Mouse (Mus musculus): ENCODE results near the gene Tcf7l2.

The Tcf7l2 gene

GRCm38 (mm10) chr19:55792571-55792970, 51.0 kb downstream of the Tcf7l2 start:
- in situ Hi-C loops (cut with MboI, MseI): no loop called here

- in situ Hi-C loops (cut with MboI, MseI): no loop called here
Observed at GRCm38 (mm10) chr19:55793029-55793428, 51.4 kb downstream of the Tcf7l2 start.

GRCm38 (mm10) chr19:55794194-55794945, 52.8 kb downstream of the Tcf7l2 start:
- in situ Hi-C loops (cut with MboI, MseI): no loop called here

GRCm38 (mm10) chr19:55794946-55795340, 53.3 kb downstream of the Tcf7l2 start:
- in situ Hi-C loops (cut with MboI, MseI): no loop called here

- in situ Hi-C loops (cut with MboI, MseI): no loop called here
Observed at GRCm38 (mm10) chr19:55795349-55795748, 53.7 kb downstream of the Tcf7l2 start.

GRCm38 (mm10) chr19:55797834-55798233, 56.2 kb downstream of the Tcf7l2 start:
- in situ Hi-C loops (cut with MboI, MseI): no loop called here

- in situ Hi-C loops (cut with MboI, MseI): no loop called here
Observed at GRCm38 (mm10) chr19:55799411-55799810, 57.8 kb downstream of the Tcf7l2 start.

GRCm38 (mm10) chr19:55800059-55800458, 58.4 kb downstream of the Tcf7l2 start:
- in situ Hi-C loops (cut with MboI, MseI): no loop called here

- in situ Hi-C loops (cut with MboI, MseI): no loop called here
Observed at GRCm38 (mm10) chr19:55803121-55803520, 61.5 kb downstream of the Tcf7l2 start.

GRCm38 (mm10) chr19:55803797-55804196, 62.2 kb downstream of the Tcf7l2 start:
- in situ Hi-C loops (cut with MboI, MseI): no loop called here

GRCm38 (mm10) chr19:55804795-55805194, 63.2 kb downstream of the Tcf7l2 start:
- in situ Hi-C loops (cut with MboI, MseI): no loop called here

GRCm38 (mm10) chr19:55806434-55807193, 65.0 kb downstream of the Tcf7l2 start:
- in situ Hi-C loops (cut with MboI, MseI): no loop called here

- in situ Hi-C loops (cut with MboI, MseI): no loop called here
Observed at GRCm38 (mm10) chr19:55807194-55808053, 65.8 kb downstream of the Tcf7l2 start.

GRCm38 (mm10) chr19:55808304-55808703, 66.7 kb downstream of the Tcf7l2 start:
- in situ Hi-C loops (cut with MboI, MseI): no loop called here

- in situ Hi-C loops (cut with MboI, MseI): no loop called here
Observed at GRCm38 (mm10) chr19:55809539-55809938, 67.9 kb downstream of the Tcf7l2 start.

GRCm38 (mm10) chr19:55812236-55812635, 70.6 kb downstream of the Tcf7l2 start:
- in situ Hi-C loops (cut with MboI, MseI): no loop called here

- in situ Hi-C loops (cut with MboI, MseI): no loop called here
Observed at GRCm38 (mm10) chr19:55815010-55815790, 73.6 kb downstream of the Tcf7l2 start.

- in situ Hi-C loops (cut with MboI, MseI): no loop called here
Observed at GRCm38 (mm10) chr19:55816974-55817373, 75.4 kb downstream of the Tcf7l2 start.

- in situ Hi-C loops (cut with MboI, MseI): no loop called here
Observed at GRCm38 (mm10) chr19:55820202-55820601, 78.6 kb downstream of the Tcf7l2 start.

GRCm38 (mm10) chr19:55825001-55825827, 83.6 kb downstream of the Tcf7l2 start:
- in situ Hi-C loops (cut with MboI, MseI): no loop called here
